Mouse (Mus musculus): ENCODE data around the gene Tent2. TPM values are rescaled to one million over a fixed set of nuclear protein-coding genes. Genes with fewer than 3 reads are reported as not detected.

Gene Tent2
- polyA plus RNA-seq, 1 experiment from 2014 or later = 72.1 TPM

- ATAC-seq (ENCODE audit: low FRiP score, low read depth) = no peak
- H3K4me1 ChIP-seq = peaks cover 6% of the 10 kb centered on the region
- WGBS = 79% methylated on average over 1 of the region's 1 CpGs
Observed at GRCm38 (mm10) chr13:93136251-93136650, 55.9 kb downstream of the Tent2 start.

DNA sequence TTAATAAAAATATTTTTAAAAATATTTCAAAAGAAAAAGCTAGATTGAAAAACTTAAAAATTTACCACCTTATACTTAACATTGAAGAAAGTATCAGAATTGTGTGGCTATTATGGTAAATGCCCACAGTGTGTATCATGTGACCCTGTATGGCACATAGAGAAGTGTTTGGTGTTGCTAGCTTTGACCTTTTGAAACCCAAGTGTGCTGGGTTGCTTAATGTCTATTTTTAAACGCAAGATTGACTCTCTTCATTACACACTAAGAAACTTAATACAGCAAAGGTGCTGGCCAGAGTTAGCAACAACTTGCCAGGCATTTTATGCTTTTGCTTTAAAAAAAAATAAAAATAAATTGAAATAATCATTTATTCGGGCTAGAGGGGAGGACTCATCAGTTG is 56.7 kb downstream of the Tent2 start:
- ATAC-seq (ENCODE audit: low FRiP score, low read depth) = no peak
- Histone ChIP-seq H3K27ac (no peak overlapping the region), H3K9me3 (no peaks in the 10 kb centered on the region), H3K4me2 (replicated peaks) (no peak overlapping the region), H3K36me3 (no peaks in the 10 kb centered on the region), H3K27me3 (no peaks in the 10 kb centered on the region), H3K4me1 (peaks cover 6% of the 10 kb centered on the region), H3K9ac (no peak overlapping the region), H3K4me3 (no peak overlapping the region)
- WGBS = 86% methylated on average over 2 of the region's 2 CpGs

More at GRCm38 (mm10) chr13:93136251-93136650, 55.9 kb downstream of the Tent2 start:
- Histone ChIP-seq H3K4me3 (no peak overlapping the region), H3K27me3 (no peaks in the 10 kb centered on the region), H3K9ac (no peak overlapping the region), H3K4me2 (replicated peaks) (no peak overlapping the region), H3K36me3 (no peaks in the 10 kb centered on the region), H3K27ac (no peak overlapping the region), H3K9me3 (no peaks in the 10 kb centered on the region)

GRCm38 (mm10) chr13:93130674-93131073 is 61.5 kb downstream of the Tent2 start:
- Histone ChIP-seq H3K9me3 (no peaks in the 10 kb centered on the region), H3K9ac (no peak overlapping the region), H3K36me3 (no peaks in the 10 kb centered on the region), H3K4me2 (replicated peaks) (no peak overlapping the region), H3K27me3 (no peaks in the 10 kb centered on the region), H3K4me1 (no peaks in the 10 kb centered on the region), H3K4me3 (no peak overlapping the region), H3K27ac (no peak overlapping the region)
- WGBS = 87% methylated on average over 3 of the region's 3 CpGs
- no peak for ATAC-seq (ENCODE audit: low FRiP score, low read depth)

- WGBS = 81% methylated on average over 5 of the region's 5 CpGs
- ATAC-seq (ENCODE audit: low FRiP score, low read depth) = no peak
- no peaks in the 10 kb centered on the region for H3K27me3 ChIP-seq
Observed at GRCm38 (mm10) chr13:93128961-93129360, 63.2 kb downstream of the Tent2 start.

GRCm38 (mm10) chr13:93128111-93128860 is 63.9 kb downstream of the Tent2 start:
- Histone ChIP-seq H3K4me3 (no peak overlapping the region), H3K9me3 (no peaks in the 10 kb centered on the region), H3K36me3 (no peaks in the 10 kb centered on the region), H3K4me1 (no peaks in the 10 kb centered on the region), H3K27ac (no peak overlapping the region), H3K4me2 (replicated peaks) (no peak overlapping the region), H3K27me3 (no peaks in the 10 kb centered on the region), H3K9ac (no peak overlapping the region)
- ATAC-seq (ENCODE audit: low FRiP score, low read depth) = no peak
- WGBS = 77% methylated on average over 8 of the region's 8 CpGs

More at GRCm38 (mm10) chr13:93128961-93129360, 63.2 kb downstream of the Tent2 start:
- Histone ChIP-seq H3K4me2 (replicated peaks) (no peak overlapping the region), H3K36me3 (no peaks in the 10 kb centered on the region), H3K27ac (no peak overlapping the region), H3K9me3 (no peaks in the 10 kb centered on the region), H3K9ac (no peak overlapping the region), H3K4me3 (no peak overlapping the region), H3K4me1 (no peaks in the 10 kb centered on the region)

DNA sequence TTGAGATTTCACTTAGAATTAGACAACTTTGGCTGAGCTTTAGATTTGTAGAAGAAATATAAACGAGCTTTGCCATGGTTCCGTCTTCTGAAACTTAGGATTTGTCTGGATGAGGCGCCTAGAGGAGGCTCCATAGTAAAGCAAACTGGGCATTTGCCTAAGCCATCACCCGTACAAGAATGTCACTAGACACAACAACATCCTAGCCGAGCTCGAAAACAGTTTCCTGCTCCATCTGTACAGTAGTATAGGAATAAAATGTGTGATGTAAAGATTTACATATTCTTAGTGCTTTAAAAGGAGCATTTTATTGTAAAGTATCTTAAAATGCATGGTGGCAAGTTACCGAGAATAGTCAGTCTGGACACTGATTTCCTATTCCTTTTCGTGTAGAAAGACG is 69.9 kb downstream of the Tent2 start:
- H3K9ac ChIP-seq = no peak overlapping the region
- no peaks in the 10 kb centered on the region for H3K4me1 ChIP-seq
- ATAC-seq (ENCODE audit: low FRiP score, low read depth) = no peak
- no peak overlapping the region for H3K4me3 ChIP-seq
- whole genome bisulfite sequencing = 93% methylated on average over 9 of the region's 9 CpGs
- no peaks in the 10 kb centered on the region for H3K36me3 ChIP-seq
- H3K27ac ChIP-seq = no peak overlapping the region
- no peaks in the 10 kb centered on the region for H3K27me3 ChIP-seq
- no peak overlapping the region for H3K4me2 ChIP-seq (replicated peaks)
- H3K9me3 ChIP-seq = no peaks in the 10 kb centered on the region

DNA sequence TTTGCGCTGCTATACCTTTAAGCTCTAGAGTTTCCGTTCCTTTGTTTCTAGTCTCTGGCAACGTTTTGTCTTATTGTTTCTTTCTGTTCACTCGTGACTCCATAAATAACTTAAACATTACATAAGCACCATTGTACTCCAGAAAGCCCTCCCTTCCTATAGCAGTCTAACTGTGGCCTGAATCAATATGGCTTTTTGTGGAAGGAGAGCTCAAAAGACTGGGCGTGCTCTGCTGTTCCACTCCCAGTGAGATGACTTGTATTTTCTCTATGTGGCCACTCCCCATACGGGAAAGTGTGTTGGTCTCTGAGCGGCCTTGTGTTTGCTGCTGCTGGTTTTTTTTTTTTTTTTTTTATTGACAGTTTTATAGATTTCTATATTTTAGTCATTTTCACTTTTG is 74.9 kb downstream of the Tent2 start:
- ATAC-seq (ENCODE audit: low FRiP score, low read depth) = no peak

GRCm38 (mm10) chr13:93102340-93103090 is 89.7 kb downstream of the Tent2 start:
- no peak overlapping the region for H3K4me2 ChIP-seq (replicated peaks)
- no peaks in the 10 kb centered on the region for H3K9me3 ChIP-seq
- H3K36me3 ChIP-seq = no peaks in the 10 kb centered on the region
- no peak overlapping the region for H3K27ac ChIP-seq
- no peaks in the 10 kb centered on the region for H3K4me1 ChIP-seq
- no peak for ATAC-seq (ENCODE audit: low FRiP score, low read depth)
- no peak overlapping the region for H3K4me3 ChIP-seq
- 85% methylated on average over 4 of the region's 4 CpGs for WGBS
- no peaks in the 10 kb centered on the region for H3K27me3 ChIP-seq
- no peak overlapping the region for H3K9ac ChIP-seq

More for the DNA sequence above, 74.9 kb downstream of the Tent2 start:
- H3K9me3 ChIP-seq = no peaks in the 10 kb centered on the region
- no peak overlapping the region for H3K4me3 ChIP-seq
- no peaks in the 10 kb centered on the region for H3K36me3 ChIP-seq
- no peak overlapping the region for H3K27ac ChIP-seq
- H3K4me2 ChIP-seq (replicated peaks) = no peak overlapping the region
- H3K4me1 ChIP-seq = no peaks in the 10 kb centered on the region
- no peak overlapping the region for H3K9ac ChIP-seq
- 76% methylated on average over 7 of the region's 7 CpGs for WGBS
- H3K27me3 ChIP-seq = no peaks in the 10 kb centered on the region

- ATAC-seq (ENCODE audit: low FRiP score, low read depth) = no peak
- H3K9me3 ChIP-seq = no peaks in the 10 kb centered on the region
- WGBS = 80% methylated on average over 3 of the region's 3 CpGs
- H3K27me3 ChIP-seq = no peaks in the 10 kb centered on the region
- H3K36me3 ChIP-seq = no peaks in the 10 kb centered on the region
- no peak overlapping the region for H3K4me3 ChIP-seq
- H3K9ac ChIP-seq = no peak overlapping the region
- no peak overlapping the region for H3K27ac ChIP-seq
- H3K4me1 ChIP-seq = no peaks in the 10 kb centered on the region
- H3K4me2 ChIP-seq (replicated peaks) = no peak overlapping the region
Observed at GRCm38 (mm10) chr13:93098596-93098995, 93.6 kb downstream of the Tent2 start.

DNA sequence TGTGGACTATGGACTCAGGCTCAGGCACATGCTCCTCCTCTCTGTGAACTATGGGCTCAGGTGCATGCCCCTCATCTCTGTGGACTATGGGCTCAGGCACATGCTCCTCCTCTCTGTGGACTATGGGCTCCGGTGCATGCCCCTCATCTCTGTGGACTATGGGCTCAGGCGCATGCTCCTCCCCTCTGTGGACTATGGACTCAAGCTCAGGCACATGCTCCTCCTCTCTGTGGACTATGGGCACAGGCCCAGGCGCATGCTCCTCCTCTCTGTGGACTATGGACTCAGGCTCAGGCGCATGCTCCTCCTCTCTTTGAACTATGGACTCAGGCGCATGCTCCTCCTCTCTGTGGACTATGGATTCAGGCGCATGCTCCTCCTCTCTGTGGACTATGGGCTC is 95.5 kb downstream of the Tent2 start:
- no peak for ATAC-seq (ENCODE audit: low FRiP score, low read depth)
- 94% methylated on average over 6 of the region's 6 CpGs for WGBS
- H3K4me3 ChIP-seq = no peak overlapping the region
- H3K36me3 ChIP-seq = no peaks in the 10 kb centered on the region
- no peak overlapping the region for H3K27ac ChIP-seq
- no peak overlapping the region for H3K9ac ChIP-seq
- no peaks in the 10 kb centered on the region for H3K4me1 ChIP-seq
- H3K4me2 ChIP-seq (replicated peaks) = no peak overlapping the region
- no peaks in the 10 kb centered on the region for H3K9me3 ChIP-seq
- H3K27me3 ChIP-seq = no peaks in the 10 kb centered on the region
